Mouse (Mus musculus) neural tube, embryonic 11.5 days (tissue): ENCODE measurements around the gene Pla2g6. TPM values are rescaled to one million over a fixed set of nuclear protein-coding genes. Genes with fewer than 3 reads are reported as not detected.

ENCODE experiments used
- ATAC-seq: fragments of 200-750 bp; cut with Nextera tagmentation; 2 replicates; pipeline ENCODE4 v1.8.0; 2017; ENCODE audit warnings: moderate number of reproducible peaks, mild to moderate bottlenecking, moderate TSS enrichment, moderate library complexity; ENCODE audit not compliant: insufficient read depth, low FRiP score, low TSS enrichment
- DNase-seq: peaks from one replicate; pipeline ENCODE4 v3.0.0-alpha.2; 2015; ENCODE audit warnings: low spot score
- H3K27ac ChIP-seq: fragments of 300-500 bp; sonication (generic); 2 replicates; pipeline ENCODE4 v1.5.1; 2014; ENCODE audit warnings: low read depth, mild to moderate bottlenecking, low read length
- H3K27me3 ChIP-seq: fragments of 300-500 bp; sonication (generic); 2 replicates; pipeline ENCODE4 v1.6.1; 2014; ENCODE audit warnings: mild to moderate bottlenecking, low read length, mixed read lengths; ENCODE audit not compliant: control insufficient read depth, insufficient read depth
- H3K36me3 ChIP-seq: fragments of 300-500 bp; sonication (generic); 2 replicates; pipeline ENCODE4 v1.6.1; 2014; ENCODE audit warnings: mild to moderate bottlenecking, low read length, moderate library complexity, mixed read lengths; ENCODE audit not compliant: control insufficient read depth, insufficient read depth
- H3K4me1 ChIP-seq: fragments of 300-500 bp; sonication (generic); 2 replicates; pipeline ENCODE4 v1.6.1; 2014; ENCODE audit warnings: low read length, mixed read lengths; ENCODE audit not compliant: control insufficient read depth, insufficient read depth
- H3K4me2 ChIP-seq: fragments of 300-500 bp; sonication (generic); 2 replicates; pipeline ENCODE4 v1.6.1; 2014; ENCODE audit warnings: low read depth, mild to moderate bottlenecking, moderate library complexity
- H3K4me3 ChIP-seq: fragments of 300-500 bp; sonication (generic); 2 replicates; pipeline ENCODE4 v1.5.1; 2014; ENCODE audit warnings: low read depth, low read length
- H3K9ac ChIP-seq: fragments of 300-500 bp; sonication (generic); 2 replicates; pipeline ENCODE4 v1.6.1; 2014; ENCODE audit warnings: mild to moderate bottlenecking, low read length
- H3K9me3 ChIP-seq: fragments of 300-500 bp; sonication (generic); 2 replicates; pipeline ENCODE4 v1.6.1; 2016; ENCODE audit warnings: low read length; ENCODE audit not compliant: control insufficient read depth
- whole genome bisulfite sequencing: fragments of 180-500 bp; shearing (Covaris S2); extraction: QIAGEN DNeasy Blood & Tissue Kit; methylation state at CpG from one replicate; pipeline ENCODE4 v1.1.7; 2014; 5-methylcytosine and 5-hydroxymethylcytosine counted together
- polyA plus RNA-seq: library from polyadenylated mRNA; unstranded; fragments of >200 nt; fragmentation: Nextera tagmentation; extraction: Ambion mirVana; gene quantifications from 2 replicates; pipeline ENCODE4 v1.2.1, GENCODE M21; 2014

Gene Pla2g6
- polyA plus RNA-seq, 1 experiment from 2014 or later = 21.9 TPM

GRCm38 (mm10) chr15:79282434-79282833 lies 45.8 kb downstream of the Pla2g6 start:
- Histone ChIP-seq H3K27me3 (no peaks in the 10 kb centered on the region), H3K4me3 (no peak overlapping the region), H3K9me3 (no peaks in the 10 kb centered on the region), H3K4me2 (no peak overlapping the region), H3K27ac (no peak overlapping the region), H3K9ac (no peak overlapping the region), H3K36me3 (no peaks in the 10 kb centered on the region), H3K4me1 (no peaks in the 10 kb centered on the region)
- no peak for DNase-seq
- no peak for ATAC-seq
- WGBS = 81% methylated on average over 5 of the region's 5 CpGs

- DNase-seq (no peak), ATAC-seq (no peak)
- Histone ChIP-seq H3K36me3 (no peaks in the 10 kb centered on the region), H3K9me3 (no peaks in the 10 kb centered on the region), H3K4me1 (no peaks in the 10 kb centered on the region), H3K4me3 (no peak overlapping the region), H3K4me2 (no peak overlapping the region), H3K27ac (no peak overlapping the region), H3K27me3 (no peaks in the 10 kb centered on the region), H3K9ac (no peak overlapping the region)
- WGBS = 96% methylated on average over 1 of the region's 1 CpGs
These were observed 46.8 kb downstream of the Pla2g6 start for GRCm38 (mm10) chr15:79281389-79281788.

GRCm38 (mm10) chr15:79280850-79281249 lies 47.3 kb downstream of the Pla2g6 start:
- H3K9me3 ChIP-seq = no peaks in the 10 kb centered on the region
- ATAC-seq (no peak), DNase-seq (no peak)
- H3K9ac ChIP-seq = no peak overlapping the region
- H3K27ac ChIP-seq = no peak overlapping the region
- H3K36me3 ChIP-seq = no peaks in the 10 kb centered on the region
- H3K27me3 ChIP-seq = no peaks in the 10 kb centered on the region
- no peak overlapping the region for H3K4me2 ChIP-seq
- H3K4me1 ChIP-seq = no peaks in the 10 kb centered on the region
- WGBS = 65% methylated on average over 5 of the region's 5 CpGs
- no peak overlapping the region for H3K4me3 ChIP-seq

GRCm38 (mm10) chr15:79280209-79280608 lies 48.0 kb downstream of the Pla2g6 start:
- Histone ChIP-seq H3K4me1 (no peaks in the 10 kb centered on the region), H3K27me3 (no peaks in the 10 kb centered on the region), H3K4me2 (no peak overlapping the region), H3K9ac (no peak overlapping the region), H3K9me3 (no peaks in the 10 kb centered on the region), H3K4me3 (no peak overlapping the region), H3K36me3 (no peaks in the 10 kb centered on the region), H3K27ac (no peak overlapping the region)
- WGBS = 21% methylated on average over 6 of the region's 6 CpGs
- no peak for ATAC-seq
- no peak for DNase-seq

- Histone ChIP-seq H3K9ac (no peak overlapping the region), H3K27me3 (no peaks in the 10 kb centered on the region), H3K9me3 (no peaks in the 10 kb centered on the region), H3K27ac (no peak overlapping the region), H3K4me1 (no peaks in the 10 kb centered on the region), H3K36me3 (no peaks in the 10 kb centered on the region), H3K4me2 (no peak overlapping the region), H3K4me3 (no peak overlapping the region)
- no peak for DNase-seq
- ATAC-seq = no peak
- WGBS = 73% methylated on average over 10 of the region's 10 CpGs
These were observed 50.5 kb downstream of the Pla2g6 start for GRCm38 (mm10) chr15:79277728-79278127.

- Histone ChIP-seq H3K36me3 (no peaks in the 10 kb centered on the region), H3K27ac (no peak overlapping the region), H3K9ac (no peak overlapping the region), H3K9me3 (no peaks in the 10 kb centered on the region), H3K27me3 (no peaks in the 10 kb centered on the region), H3K4me2 (no peak overlapping the region), H3K4me1 (peaks cover 5% of the 10 kb centered on the region; the same call in 1 of the 2 replicates), H3K4me3 (no peak overlapping the region)
- DNase-seq = no peak
- 49% methylated on average over 10 of the region's 10 CpGs for WGBS
- ATAC-seq = no peak
These were observed 55.2 kb downstream of the Pla2g6 start for GRCm38 (mm10) chr15:79273020-79273419.

GRCm38 (mm10) chr15:79271124-79271746 lies 57.0 kb downstream of the Pla2g6 start:
- ATAC-seq (peak; percentile 31; the same call in 1 of the 2 replicates), DNase-seq (peak; percentile 65)
- H3K27me3 ChIP-seq = no peaks in the 10 kb centered on the region
- no peaks in the 10 kb centered on the region for H3K9me3 ChIP-seq
- no peak overlapping the region for H3K27ac ChIP-seq
- peak overlapping the region; percentile 33; the same call in 1 of the 2 replicates for H3K4me3 ChIP-seq
- peak overlapping the region; percentile 73 for H3K4me2 ChIP-seq
- 13% methylated on average over 17 of the region's 17 CpGs for WGBS
- H3K9ac ChIP-seq = peak overlapping the region; percentile 1; the same call in 1 of the 2 replicates
- H3K4me1 ChIP-seq = peaks cover 5% of the 10 kb centered on the region; the same call in 1 of the 2 replicates
- H3K36me3 ChIP-seq = no peaks in the 10 kb centered on the region

- no peaks in the 10 kb centered on the region for H3K9me3 ChIP-seq
- under 1% methylated on average over 33 of the region's 33 CpGs for WGBS
- no peaks in the 10 kb centered on the region for H3K27me3 ChIP-seq
- peak overlapping the region; percentile 33 for H3K4me3 ChIP-seq
- peak overlapping the region; percentile 30 for H3K9ac ChIP-seq
- DNase-seq (peak; percentile 74), ATAC-seq (no peak)
- H3K4me1 ChIP-seq = peaks cover 5% of the 10 kb centered on the region; the same call in 1 of the 2 replicates
- no peaks in the 10 kb centered on the region for H3K36me3 ChIP-seq
- H3K27ac ChIP-seq = no peak overlapping the region
- peak overlapping the region; percentile 73 for H3K4me2 ChIP-seq
These were observed 57.7 kb downstream of the Pla2g6 start for GRCm38 (mm10) chr15:79270317-79271123.
